ENCODE assay signal across 8 mouse cellular contexts in the genomic region with DNA sequence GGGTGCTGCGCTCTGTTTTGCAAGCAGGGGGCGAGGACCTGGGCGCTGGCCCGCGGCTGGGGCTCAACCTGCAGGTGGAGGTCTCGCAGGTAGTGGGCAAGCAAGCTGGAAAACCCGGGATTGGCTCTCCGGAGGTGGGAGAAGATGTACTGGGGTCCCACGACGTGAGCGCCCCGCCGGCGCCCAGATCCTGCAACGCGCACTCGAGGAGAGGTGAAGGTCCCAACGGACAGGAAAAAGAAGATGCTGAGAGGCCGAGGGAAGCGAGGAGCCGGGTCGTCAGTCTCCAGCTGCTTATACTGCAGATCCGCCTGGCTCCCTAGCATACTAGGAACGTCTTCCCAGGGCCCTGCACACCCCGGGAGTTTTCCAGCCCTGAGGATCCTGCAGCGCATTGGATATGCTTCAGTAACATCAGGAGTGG. TPM values are rescaled to one million over a fixed set of nuclear protein-coding genes. Genes with fewer than 3 reads are reported as not detected.
DNase-seq lines count a peak whose midpoint lies in the region; ATAC-seq and TF ChIP-seq lines count a peak whose summit lies in the region.

No protein-coding gene starts in this region.

- H3K9me3 ChIP-seq in lung, embryonic 14.5 days (ENCODE audit: low read depth, low read length) = no peaks in the 10 kb centered on the region
- no peaks in the 10 kb centered on the region for H3K9me3 ChIP-seq in hindbrain, embryonic 11.5 days (ENCODE audit: control insufficient read depth, low read length)
- H3K9me3 ChIP-seq in midbrain, embryonic 10.5 days (replicated peaks) = no peaks in the 10 kb centered on the region

- no peaks in the 10 kb centered on the region for H3K27me3 ChIP-seq in lung, embryonic 14.5 days (ENCODE audit: insufficient read depth, low read length)
- H3K27me3 ChIP-seq in hindbrain, embryonic 11.5 days (ENCODE audit: control insufficient read depth, insufficient read depth, low read length) = no peaks in the 10 kb centered on the region
- no peaks in the 10 kb centered on the region for H3K27me3 ChIP-seq in midbrain, embryonic 10.5 days (ENCODE audit: low read depth, poor library complexity, severe bottlenecking)

- H3K27ac ChIP-seq in lung, embryonic 14.5 days (ENCODE audit: low read depth) = peak overlapping the region; percentile 36; the same call in 1 of the 2 replicates
- peak overlapping the region; percentile 53 for H3K27ac ChIP-seq in hindbrain, embryonic 11.5 days (ENCODE audit: low read depth, low read length)
- H3K27ac ChIP-seq in midbrain, embryonic 10.5 days (replicated peaks) = peak overlapping the region; percentile 98

- H3K4me3 ChIP-seq in lung, embryonic 14.5 days (ENCODE audit: low read depth, low read length) = peak overlapping the region; percentile 98
- peak overlapping the region; percentile 87 for H3K4me3 ChIP-seq in hindbrain, embryonic 11.5 days (ENCODE audit: low read depth, low read length)
- H3K4me3 ChIP-seq in midbrain, embryonic 10.5 days = peak overlapping the region; percentile 83

- WGBS in lung, embryonic 14.5 days = under 1% methylated on average over 26 of the region's 26 CpGs
- WGBS in hindbrain, embryonic 11.5 days = under 1% methylated on average over 26 of the region's 26 CpGs
- WGBS in midbrain, embryonic 10.5 days = 0% methylated on average over 25 of the region's 26 CpGs

- DNase-seq in cerebellum, postnatal 14 days = no peak
- no peak for DNase-seq in lung, embryonic 14.5 days
- no peak for DNase-seq in lung, postnatal 14 days
- no peak for DNase-seq in hindbrain, embryonic 11.5 days (ENCODE audit: low spot score)
- no peak for DNase-seq in midbrain, embryonic 10.5 days (ENCODE audit: low spot score)
- DNase-seq in embryo, embryonic 10.5 days (ENCODE audit: low spot score) = no peak
- no peak for DNase-seq in cerebellum, adult 9-11 months

- no peaks in the 10 kb centered on the region for H3K36me3 ChIP-seq in lung, embryonic 14.5 days (ENCODE audit: insufficient read depth)
- no peaks in the 10 kb centered on the region for H3K36me3 ChIP-seq in hindbrain, embryonic 11.5 days (ENCODE audit: control insufficient read depth, insufficient read depth, low read length)
- peaks cover 7% of the 10 kb centered on the region; the same call in 1 of the 2 replicates for H3K36me3 ChIP-seq in midbrain, embryonic 10.5 days

- H3K9ac ChIP-seq in lung, embryonic 14.5 days = peak overlapping the region; percentile 67
- H3K9ac ChIP-seq in hindbrain, embryonic 11.5 days (ENCODE audit: low read depth, low read length) = peak overlapping the region; percentile 68

- 0 out of 2 replicates have a peak, but pooled peaks have one; percentile 12 for ATAC-seq in cerebellum, adult (ENCODE audit: insufficient number of reproducible peaks, low FRiP score, low TSS enrichment)
- no peak for ATAC-seq in lung, embryonic 14.5 days (ENCODE audit: insufficient read depth)
- ATAC-seq in hindbrain, embryonic 11.5 days (ENCODE audit: low FRiP score) = no peak; the same call in 1 of the 2 replicates

- TF ChIP-seq CTCF in lung, embryonic 14.5 days (IDR thresholded peaks at IDR 0.05; ENCODE audit: low read depth) = peak; percentile 39

- peak overlapping the region; percentile 81 for H3K4me2 ChIP-seq in lung, embryonic 14.5 days
- peak overlapping the region; percentile 62 for H3K4me2 ChIP-seq in hindbrain, embryonic 11.5 days (replicated peaks; ENCODE audit: low read depth, low read length)

- peaks cover 12% of the 10 kb centered on the region for H3K4me1 ChIP-seq in lung, embryonic 14.5 days (ENCODE audit: insufficient read depth)
- H3K4me1 ChIP-seq in hindbrain, embryonic 11.5 days (replicated peaks; ENCODE audit: control insufficient read depth, insufficient read depth, low read length) = no peaks in the 10 kb centered on the region
- peaks cover 25% of the 10 kb centered on the region for H3K4me1 ChIP-seq in midbrain, embryonic 10.5 days

RNA-seq across cellular contexts. Expression of a gene that starts 0.5 kb away (rescaled TPM):
- 35.3 and 36.8 TPM in 2 replicates for polyA plus RNA-seq in lung, embryonic 14.5 days (2014; fragmentation: Nextera tagmentation; extraction: Ambion mirVana)
- polyA plus RNA-seq in hindbrain, embryonic 11.5 days (2014; fragmentation: Nextera tagmentation; extraction: Ambion mirVana) = 35.8 and 52.8 TPM in 2 replicates
- polyA plus RNA-seq in midbrain, embryonic 10.5 days (2016; fragmentation: Nextera tagmentation; extraction: Ambion mirVana) = 22.8 and 29.0 TPM in 2 replicates

Comparison
In these comparisons a context has a peak if more than half of its experiments do, and no peak if none do; other contexts are left out.
1. H3K27ac ChIP-seq: peak in every context shown above with its lines; median percentile 98 in midbrain, embryonic 10.5 days; 53 in hindbrain, embryonic 11.5 days; 36 in lung, embryonic 14.5 days.